Mouse (Mus musculus) heart, embryonic 16.5 days (tissue): ENCODE results near the gene Papola. TPM values are rescaled to one million over a fixed set of nuclear protein-coding genes. Genes with fewer than 3 reads are reported as not detected.

Experiments
- ATAC-seq: fragments of 200-750 bp; cut with Nextera tagmentation; replicated peaks from 2 replicates; pipeline ENCODE4 v1.8.0; 2017; ENCODE audit warnings: moderate number of reproducible peaks; ENCODE audit not compliant: insufficient read depth, low FRiP score; ENCODE audit errors: extremely low read depth
- H3K27ac ChIP-seq: fragments of 300-500 bp; sonication (generic); 2 replicates; pipeline ENCODE4 v1.5.1; 2014; ENCODE audit warnings: mild to moderate bottlenecking, low read length, control low read depth, moderate library complexity
- H3K27me3 ChIP-seq: fragments of 300-500 bp; sonication (generic); 2 replicates; pipeline ENCODE4 v1.6.1; 2014; ENCODE audit warnings: low read length, mixed read lengths; ENCODE audit not compliant: control insufficient read depth, insufficient read depth
- H3K36me3 ChIP-seq: fragments of 300-500 bp; sonication (generic); 2 replicates; pipeline ENCODE4 v1.6.1; 2014; ENCODE audit not compliant: control insufficient read depth, insufficient read depth
- H3K4me1 ChIP-seq: fragments of 300-500 bp; sonication (generic); 2 replicates; pipeline ENCODE4 v1.6.1; 2014; ENCODE audit warnings: low read length, mixed read lengths; ENCODE audit not compliant: control insufficient read depth, insufficient read depth
- H3K4me2 ChIP-seq: fragments of 300-500 bp; sonication (generic); 2 replicates; pipeline ENCODE4 v1.6.1; 2014; ENCODE audit warnings: low read depth, mild to moderate bottlenecking, control low read depth, low read length
- H3K4me3 ChIP-seq: fragments of 300-500 bp; sonication (generic); 2 replicates; pipeline ENCODE4 v1.5.1; 2014; ENCODE audit warnings: mild to moderate bottlenecking, control low read depth, low read length
- H3K9ac ChIP-seq: fragments of 300-500 bp; sonication (generic); 2 replicates; pipeline ENCODE4 v1.6.1; 2014; ENCODE audit warnings: low read length, control low read depth
- H3K9me3 ChIP-seq: fragments of 300-500 bp; sonication (generic); replicated peaks from 2 replicates; pipeline ENCODE4 v1.6.1; 2016; ENCODE audit warnings: low read length; ENCODE audit not compliant: control insufficient read depth
- WGBS: fragments of 180-500 bp; shearing (Covaris S2); extraction: QIAGEN DNeasy Blood & Tissue Kit; methylation state at CpG from one replicate; pipeline ENCODE4 v1.1.7; 2014; 5-methylcytosine and 5-hydroxymethylcytosine counted together
- polyA plus RNA-seq: library from polyadenylated mRNA; unstranded; fragments of >200 nt; fragmentation: Nextera tagmentation; extraction: Ambion mirVana; gene quantifications from 2 replicates; pipeline ENCODE4 v1.2.1, GENCODE M21; 2015

The Papola gene
- polyA plus RNA-seq, 1 experiment from 2014 or later, result 166 TPM

DNA sequence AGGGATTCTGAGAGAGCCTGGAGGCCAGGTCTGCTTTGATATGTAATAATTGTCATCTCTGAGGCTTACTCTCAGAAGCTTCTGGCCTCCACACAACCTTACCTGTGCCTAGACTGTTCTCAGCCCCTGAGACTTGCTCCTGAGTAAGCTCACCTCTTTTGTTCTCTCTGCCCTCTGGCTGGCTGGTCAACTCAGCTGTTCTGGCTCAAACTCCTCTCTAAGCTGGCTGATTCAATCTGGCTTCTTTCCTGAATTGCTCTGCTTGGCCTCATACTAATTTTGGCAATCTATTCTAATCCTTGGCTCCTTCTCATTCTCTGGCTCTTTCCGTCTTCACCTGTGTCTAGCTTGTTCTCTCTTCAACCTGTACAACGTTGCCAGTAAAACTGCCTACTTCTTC is 25.6 kb upstream of the Papola start:
- H3K9ac ChIP-seq, result no peak overlapping the region
- no peaks in the 10 kb centered on the region for H3K9me3 ChIP-seq
- no peak overlapping the region for H3K4me3 ChIP-seq
- H3K4me1 ChIP-seq, result no peaks in the 10 kb centered on the region
- H3K27ac ChIP-seq, result no peak overlapping the region
- no peak for ATAC-seq
- H3K27me3 ChIP-seq, result no peaks in the 10 kb centered on the region
- no peak overlapping the region for H3K4me2 ChIP-seq
- H3K36me3 ChIP-seq, result no peaks in the 10 kb centered on the region
- WGBS, result 72% methylated on average over 2 of the region's 2 CpGs

DNA sequence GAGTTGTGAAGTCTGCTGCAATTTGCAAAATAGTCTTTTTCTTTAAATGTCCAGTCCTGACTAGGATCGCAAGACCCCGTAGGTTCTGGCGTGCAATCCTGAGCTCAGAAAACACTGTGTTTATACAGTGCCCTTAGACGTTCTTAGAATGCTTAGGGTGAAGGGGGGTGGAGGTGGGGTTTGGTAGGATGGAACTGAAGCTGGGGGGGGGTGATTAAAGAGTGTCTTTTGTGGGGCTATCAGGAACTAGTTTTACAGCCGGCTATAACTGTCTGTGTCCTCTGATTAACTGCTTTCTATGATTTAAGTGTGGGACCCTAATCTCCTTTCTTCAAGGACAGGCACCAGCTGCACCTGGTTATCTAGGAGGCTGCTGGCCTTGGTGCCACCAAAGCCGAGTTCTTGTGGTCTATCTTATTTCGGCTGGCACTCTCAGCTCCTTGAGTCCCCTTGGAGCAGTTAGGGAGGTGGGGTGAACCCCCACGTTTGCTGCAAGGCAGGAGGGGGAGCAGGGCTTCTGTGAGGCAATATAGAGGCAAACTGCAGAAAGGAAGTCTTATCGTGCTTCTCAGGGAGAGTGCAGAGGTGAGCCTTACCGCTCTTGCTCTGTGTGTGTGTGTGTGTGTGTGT is 24.5 kb upstream of the Papola start:
- WGBS, result 39% methylated on average over 10 of the region's 10 CpGs
- no peak overlapping the region for H3K9ac ChIP-seq
- no peaks in the 10 kb centered on the region for H3K27me3 ChIP-seq
- H3K9me3 ChIP-seq, result no peaks in the 10 kb centered on the region
- no peak overlapping the region for H3K4me2 ChIP-seq
- no peak for ATAC-seq
- H3K4me1 ChIP-seq, result no peaks in the 10 kb centered on the region
- no peak overlapping the region for H3K4me3 ChIP-seq
- no peak overlapping the region for H3K27ac ChIP-seq
- H3K36me3 ChIP-seq, result no peaks in the 10 kb centered on the region

GRCm38 (mm10) chr12:105761171-105761570 is 23.3 kb upstream of the Papola start:
- WGBS, result 75% methylated on average over 11 of the region's 11 CpGs

GRCm38 (mm10) chr12:105761629-105762028 is 22.9 kb upstream of the Papola start:
- H3K9ac ChIP-seq, result no peak overlapping the region
- H3K27ac ChIP-seq, result no peak overlapping the region
- H3K4me2 ChIP-seq, result no peak overlapping the region
- H3K9me3 ChIP-seq, result no peaks in the 10 kb centered on the region
- H3K4me1 ChIP-seq, result no peaks in the 10 kb centered on the region
- H3K4me3 ChIP-seq, result no peak overlapping the region
- 66% methylated on average over 3 of the region's 3 CpGs for whole genome bisulfite sequencing
- no peaks in the 10 kb centered on the region for H3K36me3 ChIP-seq
- no peak for ATAC-seq
- H3K27me3 ChIP-seq, result no peaks in the 10 kb centered on the region

More at GRCm38 (mm10) chr12:105761171-105761570, 23.3 kb upstream of the Papola start:
- Histone ChIP-seq H3K27me3 (no peaks in the 10 kb centered on the region), H3K27ac (no peak overlapping the region), H3K4me1 (no peaks in the 10 kb centered on the region), H3K9me3 (no peaks in the 10 kb centered on the region), H3K36me3 (no peaks in the 10 kb centered on the region), H3K4me2 (no peak overlapping the region), H3K4me3 (no peak overlapping the region), H3K9ac (no peak overlapping the region)
- no peak for ATAC-seq

DNA sequence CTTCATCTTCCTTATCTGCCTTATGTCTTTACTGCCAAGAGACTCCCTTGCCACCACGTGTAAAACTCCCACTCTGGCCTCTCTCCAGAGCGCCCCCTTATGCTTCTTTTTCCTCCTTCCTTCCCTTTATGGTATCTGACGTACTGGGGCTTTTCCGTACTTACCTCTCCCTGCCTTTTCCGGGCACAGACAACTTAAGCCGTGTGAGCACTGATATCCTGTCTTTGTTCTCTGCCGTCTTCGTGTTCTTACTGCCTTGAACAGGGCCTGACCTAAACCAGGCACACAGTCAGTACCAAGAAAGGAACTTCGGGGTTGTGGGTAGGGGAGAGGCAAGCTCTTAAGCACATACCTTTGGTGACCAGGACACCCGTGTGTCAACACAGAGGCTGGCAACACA is 14.8 kb upstream of the Papola start:
- WGBS, result 44% methylated on average over 10 of the region's 10 CpGs
- no peaks in the 10 kb centered on the region for H3K9me3 ChIP-seq
- H3K4me3 ChIP-seq, result no peak overlapping the region
- H3K4me1 ChIP-seq, result no peaks in the 10 kb centered on the region
- H3K4me2 ChIP-seq, result no peak overlapping the region
- no peaks in the 10 kb centered on the region for H3K27me3 ChIP-seq
- peak; percentile 52; the same call in 1 of the 2 replicates for ATAC-seq
- no peaks in the 10 kb centered on the region for H3K36me3 ChIP-seq
- H3K27ac ChIP-seq, result peak overlapping the region; percentile 25; the same call in 1 of the 2 replicates
- no peak overlapping the region for H3K9ac ChIP-seq

DNA sequence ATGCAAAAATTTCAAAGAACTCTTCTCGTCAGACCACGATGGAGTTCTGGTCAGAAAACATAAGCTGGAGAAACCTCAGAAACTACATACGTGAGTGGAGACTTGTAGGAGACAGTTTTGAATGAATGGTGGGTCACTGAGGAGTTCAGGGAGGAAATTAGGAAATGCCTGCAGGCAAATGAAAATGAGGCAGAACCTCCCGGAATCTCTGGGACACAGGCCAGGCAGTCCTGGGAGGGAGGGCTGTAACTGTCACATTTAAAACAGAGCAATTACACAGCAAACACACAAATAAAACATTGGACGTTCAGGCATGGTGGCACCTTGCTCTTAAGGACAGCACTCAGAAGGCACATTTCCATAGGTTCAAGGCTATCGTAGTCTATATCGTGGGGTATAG is 9.6 kb upstream of the Papola start:
- no peak overlapping the region for H3K9ac ChIP-seq
- H3K36me3 ChIP-seq, result no peaks in the 10 kb centered on the region
- no peak overlapping the region for H3K4me3 ChIP-seq
- H3K9me3 ChIP-seq, result no peaks in the 10 kb centered on the region
- WGBS, result 75% methylated on average over 7 of the region's 7 CpGs
- ATAC-seq, result no peak
- H3K4me1 ChIP-seq, result no peaks in the 10 kb centered on the region
- H3K27ac ChIP-seq, result no peak overlapping the region
- H3K4me2 ChIP-seq, result no peak overlapping the region
- no peaks in the 10 kb centered on the region for H3K27me3 ChIP-seq

GRCm38 (mm10) chr12:105777651-105778050 is 6.8 kb upstream of the Papola start:
- H3K4me1 ChIP-seq, result no peaks in the 10 kb centered on the region
- WGBS, result 79% methylated on average over 4 of the region's 4 CpGs
- no peaks in the 10 kb centered on the region for H3K27me3 ChIP-seq
- H3K27ac ChIP-seq, result no peak overlapping the region
- no peak for ATAC-seq
- no peaks in the 10 kb centered on the region for H3K9me3 ChIP-seq
- no peak overlapping the region for H3K4me3 ChIP-seq
- H3K4me2 ChIP-seq, result no peak overlapping the region
- no peaks in the 10 kb centered on the region for H3K36me3 ChIP-seq
- H3K9ac ChIP-seq, result no peak overlapping the region

DNA sequence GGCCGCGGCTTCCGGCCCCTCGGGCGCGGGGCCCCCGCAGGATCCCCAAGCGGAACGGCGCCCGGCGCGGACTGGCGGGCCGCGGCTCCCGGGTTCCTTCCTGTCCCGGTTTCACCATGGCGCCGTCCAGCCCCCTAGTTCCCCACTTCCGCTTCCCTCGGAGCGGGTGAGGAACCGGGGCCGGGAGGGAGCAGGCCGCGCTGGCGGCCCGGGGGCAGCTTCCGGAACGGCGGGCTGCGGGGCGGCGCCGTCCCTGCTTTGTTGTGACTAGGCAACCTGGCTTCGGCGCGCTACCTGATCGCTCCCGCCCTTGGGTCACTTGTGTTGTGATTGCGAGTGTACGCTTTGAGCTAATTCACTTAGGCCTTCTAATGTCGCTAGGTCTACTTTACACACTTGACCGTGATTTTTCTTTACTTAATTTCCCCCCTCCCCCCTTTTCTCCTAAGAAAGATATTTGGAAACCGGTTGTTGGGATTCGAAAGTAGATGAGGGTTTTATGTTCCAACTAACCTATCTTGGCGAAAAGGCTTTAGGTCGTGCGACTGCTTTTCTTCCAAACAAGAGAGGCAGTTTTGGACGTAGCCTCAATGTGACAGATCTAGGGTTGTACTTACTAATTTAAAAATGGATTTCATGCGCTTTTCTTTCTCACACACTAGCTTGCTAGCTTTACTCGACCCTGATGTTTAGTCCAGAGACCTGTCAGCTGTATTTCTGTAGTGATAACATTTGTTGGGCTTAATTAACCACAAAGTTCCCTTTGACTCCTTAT is 693 bp downstream of the Papola start:
- no peaks in the 10 kb centered on the region for H3K9me3 ChIP-seq
- peak overlapping the region; percentile 80 for H3K4me3 ChIP-seq
- no peaks in the 10 kb centered on the region for H3K36me3 ChIP-seq
- WGBS, result under 1% methylated on average over 40 of the region's 53 CpGs
- ATAC-seq, result peak; percentile 80
- H3K4me1 ChIP-seq, result peaks cover 16% of the 10 kb centered on the region
- no peaks in the 10 kb centered on the region for H3K27me3 ChIP-seq
- H3K9ac ChIP-seq, result peak overlapping the region; percentile 94
- H3K4me2 ChIP-seq, result peak overlapping the region; percentile 76
- peak overlapping the region; percentile 98 for H3K27ac ChIP-seq

- 68% methylated on average over 1 of the region's 1 CpGs for WGBS
- H3K9ac ChIP-seq, result peak overlapping the region; percentile 94
- H3K4me3 ChIP-seq, result peak overlapping the region; percentile 80
- H3K27ac ChIP-seq, result peak overlapping the region; percentile 11; the same call in 1 of the 2 replicates
- H3K36me3 ChIP-seq, result no peaks in the 10 kb centered on the region
- ATAC-seq, result no peak
- peak overlapping the region; percentile 76 for H3K4me2 ChIP-seq
- H3K4me1 ChIP-seq, result peaks cover 16% of the 10 kb centered on the region
- no peaks in the 10 kb centered on the region for H3K9me3 ChIP-seq
- H3K27me3 ChIP-seq, result no peaks in the 10 kb centered on the region
Measured at GRCm38 (mm10) chr12:105786113-105786512, 1.6 kb downstream of the Papola start.
